Mouse (Mus musculus) thymus, adult 18-20 months (tissue): ENCODE results near the gene Msn.
"Not testable (repeated sequence)": the region's sequence is repeated elsewhere in the genome, so short reads cannot be mapped to it uniquely, and the experiment has no call there.

ENCODE experiments used
- DNase-seq, 2 experiments: peaks; one replicate each; pipeline ENCODE4 v3.0.0; 2022; ENCODE audit warnings: mixed read lengths in 2 of 2

Gene Msn

DNA sequence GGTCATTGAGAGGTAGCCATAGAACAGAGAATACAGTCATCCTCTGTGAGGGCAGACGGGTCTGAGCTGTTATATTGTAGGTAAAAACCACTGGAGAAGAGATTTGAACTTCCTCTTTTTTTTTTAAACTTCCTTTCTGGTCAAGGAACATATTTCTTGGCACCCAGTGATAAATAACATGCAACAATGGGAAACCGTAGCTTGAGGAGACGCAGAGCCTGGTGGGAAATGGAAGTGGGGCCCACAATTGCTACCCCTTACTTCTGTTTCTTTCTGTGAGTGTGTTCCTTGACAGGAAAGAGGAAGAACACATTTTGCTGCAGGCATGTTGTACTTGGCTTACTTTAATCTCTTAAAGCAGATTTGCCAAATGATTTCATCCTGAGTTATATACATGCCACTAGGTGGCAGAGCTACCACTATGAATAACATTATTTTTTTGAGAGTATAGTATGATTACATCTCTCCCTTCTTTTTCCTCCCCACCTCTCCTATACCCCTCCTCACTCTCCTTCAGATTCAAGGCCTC, 49.2 kb downstream of the Msn start:
- no peak for DNase-seq

DNA sequence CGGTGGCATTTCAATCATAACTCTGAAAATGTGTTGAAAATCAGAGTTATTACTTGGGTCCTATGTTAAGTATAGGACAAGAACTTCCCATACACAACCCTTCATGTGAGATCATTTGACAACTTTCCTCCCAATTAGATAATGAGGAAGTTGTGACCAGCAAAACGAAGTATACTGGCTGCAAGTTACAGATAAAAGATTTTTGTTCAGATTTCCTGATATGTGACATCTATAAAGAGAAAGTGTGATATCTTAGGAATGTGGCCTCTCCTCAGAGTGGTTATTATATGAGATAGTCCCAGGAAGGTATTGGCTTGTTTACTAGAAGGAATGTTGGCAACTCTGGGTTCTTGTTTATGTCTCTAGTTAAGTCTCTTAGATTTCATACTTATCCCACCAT, 52.4 kb downstream of the Msn start:
- no peak for DNase-seq

DNA sequence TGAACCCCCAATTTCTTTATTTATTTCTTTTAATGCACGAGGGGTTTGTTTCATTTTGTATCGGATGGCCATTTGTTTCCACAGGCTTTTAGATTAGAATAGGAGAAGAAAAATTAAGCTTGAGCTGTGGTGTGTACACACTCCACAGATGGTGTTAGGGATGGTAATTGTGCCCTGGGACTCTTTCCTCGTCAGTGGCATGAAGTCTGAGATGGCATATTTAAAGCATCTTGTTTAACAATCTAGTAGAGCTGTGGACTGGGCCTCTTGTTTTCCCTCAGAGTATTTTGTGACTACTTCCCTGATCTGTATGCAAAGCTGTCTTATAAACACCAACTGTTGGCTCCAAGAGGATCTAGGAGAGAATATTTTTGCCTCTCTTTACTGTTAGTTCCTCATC, 57.5 kb downstream of the Msn start:
- no peak for DNase-seq

DNA sequence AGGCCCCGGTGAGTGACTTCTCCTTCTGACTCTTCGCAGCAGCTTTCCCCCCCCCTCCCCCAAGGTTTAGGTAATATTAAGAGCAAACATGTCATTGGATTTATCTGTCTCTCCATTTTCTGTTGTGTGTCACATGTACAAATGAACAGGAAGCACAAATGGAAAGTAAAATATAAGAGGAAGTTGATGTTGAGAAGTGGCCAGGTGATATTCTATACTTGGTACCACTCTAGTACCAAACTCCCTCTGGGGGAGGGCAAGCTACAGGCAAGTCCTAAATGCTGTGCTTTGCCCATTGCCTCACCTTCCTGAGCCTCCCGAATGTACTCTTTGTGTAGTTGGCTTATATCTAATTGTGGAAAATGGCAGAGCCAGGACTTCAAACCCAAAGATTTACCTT, 62.1 kb downstream of the Msn start:
- DNase-seq: no peak

DNA sequence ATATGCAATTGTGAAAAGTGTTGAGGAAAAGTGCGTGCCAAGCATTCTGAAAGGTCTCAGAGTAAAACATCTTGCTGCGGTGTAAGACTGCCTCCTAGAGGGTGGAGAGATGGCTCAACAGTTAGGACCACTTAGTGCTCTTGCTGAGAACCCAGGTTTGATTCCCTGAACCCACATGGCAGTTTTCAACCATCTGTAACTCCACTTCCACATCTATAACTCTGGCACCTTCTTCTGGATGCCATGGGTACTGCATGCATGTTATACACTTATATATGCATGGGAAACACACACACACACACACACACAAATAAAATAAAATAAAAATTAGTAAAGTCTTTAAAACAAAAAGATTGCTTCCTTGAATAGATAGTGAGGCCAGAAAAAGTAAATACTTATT, 66.7 kb downstream of the Msn start:
- no peak for DNase-seq

DNA sequence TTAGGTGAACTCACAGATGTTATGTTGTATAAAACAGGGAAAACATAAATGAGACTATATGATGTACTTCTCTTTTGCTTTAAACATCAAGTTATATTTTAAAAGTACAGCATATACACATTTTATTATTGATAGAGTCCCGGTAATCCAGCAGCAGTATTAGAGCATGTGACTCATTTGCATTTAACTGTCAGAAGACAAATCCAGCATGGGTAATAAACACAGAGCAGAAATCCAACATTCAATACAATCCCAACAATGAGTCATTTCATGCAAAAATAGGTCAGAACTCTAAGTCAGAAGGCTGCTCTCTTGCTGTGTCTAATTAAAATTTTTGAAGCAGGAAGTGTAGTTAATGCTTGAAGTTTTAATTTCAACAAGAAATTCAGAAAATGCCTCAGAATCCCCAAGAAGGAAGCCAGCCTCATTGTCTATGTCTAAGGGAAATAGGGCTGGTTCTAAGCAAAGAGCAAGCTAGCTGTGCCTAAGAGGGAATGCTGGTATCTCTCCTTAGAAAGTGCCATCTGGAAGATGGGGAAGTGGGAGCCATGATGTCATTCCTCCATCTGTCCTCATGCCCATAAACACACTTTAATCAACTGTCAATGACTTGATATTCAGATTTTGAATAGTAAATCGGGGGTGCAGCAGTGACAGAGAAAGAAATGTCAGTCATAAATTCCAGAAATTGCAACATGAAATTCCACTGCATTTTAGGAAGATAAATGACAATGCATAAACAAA, 76.0 kb downstream of the Msn start:
- DNase-seq: no peak

DNA sequence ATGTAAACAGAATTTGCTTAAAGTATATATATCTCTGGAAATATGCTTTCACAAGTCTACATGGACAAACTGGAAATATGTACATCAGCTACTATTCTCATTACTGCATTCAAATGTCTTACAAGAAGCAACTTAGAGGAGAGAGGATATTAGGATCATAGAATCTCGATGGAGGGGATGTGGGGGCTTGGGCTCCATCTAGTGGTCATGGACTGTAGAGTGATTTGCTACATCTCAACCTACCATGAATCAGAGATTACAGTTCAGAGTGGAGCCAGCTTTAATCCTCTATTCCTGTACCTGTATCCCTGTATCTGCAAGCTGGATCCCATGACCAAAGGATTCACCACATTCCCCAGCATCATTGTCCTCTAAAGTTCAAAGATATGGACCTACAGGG, 82.6 kb downstream of the Msn start:
- DNase-seq: no peak

DNA sequence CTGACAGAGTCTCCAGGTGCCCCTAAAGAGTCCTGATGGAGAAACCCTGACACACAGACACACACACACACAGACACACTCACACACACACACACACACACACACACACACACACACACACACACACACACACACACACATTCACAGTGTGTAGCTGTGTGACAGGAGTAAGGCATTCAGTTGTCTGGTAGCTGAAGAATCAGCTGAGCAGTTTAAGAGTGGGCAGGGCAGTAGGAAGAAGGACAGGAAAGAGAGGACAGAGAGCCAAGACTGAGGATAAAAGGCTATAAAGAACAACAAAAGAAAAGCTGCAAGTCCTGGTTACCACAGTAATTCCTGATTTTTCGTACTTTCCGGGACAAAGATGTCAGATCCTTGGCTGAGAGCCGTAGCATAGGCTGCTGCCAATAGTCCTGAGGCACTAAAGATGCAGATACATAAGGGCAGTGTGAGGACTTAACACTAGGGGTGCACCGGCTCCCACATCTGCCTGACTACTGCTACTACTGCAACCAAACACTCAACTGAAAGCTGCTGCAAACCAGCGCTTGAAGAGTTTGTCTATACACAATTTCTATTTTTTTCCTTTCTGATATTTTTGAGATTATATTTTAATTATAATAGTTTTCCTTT, 88.4 kb downstream of the Msn start:
- DNase-seq: no peak

DNA sequence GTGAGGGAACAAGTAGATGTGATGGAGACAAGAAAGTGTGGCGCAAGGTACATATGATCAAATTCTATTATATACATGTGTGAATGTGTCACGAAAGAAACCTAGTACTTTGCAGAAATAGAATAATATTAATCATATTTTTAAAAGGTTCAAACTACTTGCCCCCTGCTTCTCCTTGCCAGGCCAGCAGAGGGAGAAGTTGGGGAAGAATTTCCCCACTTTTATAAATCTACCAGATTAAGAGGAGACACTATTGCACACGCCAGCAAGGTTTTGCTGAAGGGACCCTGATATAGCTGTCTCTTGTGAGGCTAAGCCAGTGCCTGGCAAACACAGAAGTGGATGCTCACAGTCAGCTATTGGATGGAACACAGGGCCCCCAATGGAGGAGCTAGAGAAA, 109.3 kb downstream of the Msn start:
- not testable (repeated sequence) for DNase-seq

DNA sequence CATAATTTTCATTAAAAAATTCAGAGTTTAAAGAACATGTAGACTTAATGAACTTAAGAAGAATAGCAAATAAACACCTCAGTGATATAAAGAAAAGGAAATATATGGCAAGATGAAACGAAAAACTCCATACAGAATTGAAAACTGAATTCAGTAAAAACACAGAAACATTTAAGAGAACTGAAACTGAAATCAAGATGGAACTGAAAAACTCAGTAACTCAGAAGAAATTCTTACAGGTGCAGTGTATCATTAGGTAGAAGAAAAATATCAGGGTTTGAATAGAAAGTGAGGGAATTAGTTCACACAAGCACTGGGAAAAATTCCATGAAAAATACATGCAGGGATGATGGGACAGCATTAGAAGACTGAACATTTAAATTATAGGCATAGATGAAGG, 111.0 kb downstream of the Msn start:
- no peak for DNase-seq

DNA sequence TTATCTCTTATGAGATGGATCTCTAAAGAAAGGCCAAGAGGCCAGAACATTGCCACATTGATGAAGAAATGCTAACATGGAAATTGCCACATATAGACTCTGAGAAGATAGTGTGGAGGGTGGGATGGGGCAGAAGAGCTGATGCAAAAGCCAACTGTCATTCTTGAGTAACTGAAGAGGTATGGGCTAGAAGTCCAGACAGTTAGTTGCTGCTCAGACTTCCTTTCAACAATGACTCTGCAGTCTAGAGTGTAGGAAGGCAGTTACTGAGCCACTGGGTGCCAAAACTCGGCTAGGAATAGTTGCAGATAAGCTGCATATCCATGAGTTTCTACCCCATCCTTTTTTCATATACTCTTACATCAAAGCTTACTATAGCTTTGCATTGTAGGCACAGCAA, 122.2 kb downstream of the Msn start:
- no peak for DNase-seq
